Mouse (Mus musculus) ES-Bruce4 (cell line): ENCODE results near the gene Abca3. TPM values are rescaled to one million over a fixed set of nuclear protein-coding genes. Genes with fewer than 3 reads are reported as not detected.

Source experiments
- H3K27ac ChIP-seq: 2 replicates; pipeline ENCODE4 v1.5.1; 2012; ENCODE audit warnings: low read length, inconsistent platforms; ENCODE audit not compliant: insufficient read depth
- H3K27me3 ChIP-seq: 2 replicates; pipeline ENCODE4 v1.6.1; 2012; ENCODE audit warnings: mild to moderate bottlenecking, low read length, inconsistent platforms; ENCODE audit not compliant: control insufficient read depth, poor library complexity, insufficient read depth, severe bottlenecking
- H3K36me3 ChIP-seq: 2 replicates; pipeline ENCODE4 v1.6.1; 2012; ENCODE audit warnings: inconsistent platforms, mild to moderate bottlenecking, low read length, moderate library complexity; ENCODE audit not compliant: control insufficient read depth, poor library complexity, insufficient read depth, severe bottlenecking
- H3K4me1 ChIP-seq: one replicate; pipeline ENCODE4 v1.8.1; 2011; ENCODE audit warnings: low read length; ENCODE audit not compliant: control insufficient read depth, insufficient read depth
- H3K4me3 ChIP-seq: 2 replicates; pipeline ENCODE4 v1.5.1; 2011; ENCODE audit warnings: low read depth, mild to moderate bottlenecking, low read length
- H3K9ac ChIP-seq: 2 replicates; pipeline ENCODE4 v1.6.1; 2012; ENCODE audit warnings: low read depth, mild to moderate bottlenecking, inconsistent platforms; ENCODE audit not compliant: poor library complexity, severe bottlenecking
- H3K9me3 ChIP-seq: replicated peaks from 2 replicates; pipeline ENCODE4 v1.6.1; 2012; ENCODE audit warnings: mild to moderate bottlenecking, low read length, inconsistent platforms; ENCODE audit not compliant: control insufficient read depth, poor library complexity, insufficient read depth, severe bottlenecking
- CTCF ChIP-seq: IDR thresholded peaks from one replicate; pipeline ENCODE4 v1.8.1; 2011; ENCODE audit warnings: low read depth, low read length
- EP300 ChIP-seq: IDR thresholded peaks from 2 replicates; pipeline ENCODE4 v1.6.1; 2011; ENCODE audit warnings: low read depth, low read length; ENCODE audit not compliant: insufficient read depth
- POLR2A ChIP-seq: IDR thresholded peaks from one replicate; pipeline ENCODE4 v1.8.1; 2011; ENCODE audit warnings: low read length; ENCODE audit not compliant: insufficient read depth
- polyA plus RNA-seq: library from polyadenylated mRNA; stranded (reverse); fragments of >200 nt; gene quantifications from 2 replicates; pipeline ENCODE4 v1.2.4, GENCODE M21; 2011; ENCODE audit warnings: low read depth; ENCODE audit not compliant: missing spikeins, insufficient read depth, insufficient read length

Abca3 gene
- polyA plus RNA-seq, 1 experiment, result 15.4 TPM

DNA sequence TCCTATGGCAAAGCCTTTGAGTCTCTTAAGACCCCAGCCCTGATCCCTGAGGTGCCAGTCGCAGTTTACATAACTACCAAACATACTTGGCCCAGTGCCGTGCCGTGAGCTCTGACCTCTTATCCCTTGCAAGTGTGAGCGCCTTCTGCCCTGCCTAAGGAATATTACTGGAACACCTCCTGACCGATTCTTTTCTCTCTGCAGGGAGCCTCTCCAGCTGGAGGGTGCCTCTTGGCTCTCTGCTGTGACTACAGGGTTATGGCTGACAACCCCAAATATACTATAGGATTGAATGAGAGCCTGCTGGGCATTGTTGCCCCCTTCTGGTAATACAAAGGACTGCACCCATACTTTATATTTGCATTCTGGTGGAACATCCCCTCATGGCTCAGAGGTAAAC, 85.3 kb downstream of the Abca3 start:
- TF ChIP-seq CTCF, result peak; percentile 21
- TF ChIP-seq EP300, result no peak
- Histone ChIP-seq H3K9me3 (no peaks in the 10 kb centered on the region), H3K27me3 (no peaks in the 10 kb centered on the region), H3K4me3 (no peak overlapping the region), H3K4me1 (no peaks in the 10 kb centered on the region), H3K9ac (no peak overlapping the region), H3K27ac (no peak overlapping the region), H3K36me3 (peaks cover 10% of the 10 kb centered on the region; the same call in 1 of the 2 replicates)

DNA sequence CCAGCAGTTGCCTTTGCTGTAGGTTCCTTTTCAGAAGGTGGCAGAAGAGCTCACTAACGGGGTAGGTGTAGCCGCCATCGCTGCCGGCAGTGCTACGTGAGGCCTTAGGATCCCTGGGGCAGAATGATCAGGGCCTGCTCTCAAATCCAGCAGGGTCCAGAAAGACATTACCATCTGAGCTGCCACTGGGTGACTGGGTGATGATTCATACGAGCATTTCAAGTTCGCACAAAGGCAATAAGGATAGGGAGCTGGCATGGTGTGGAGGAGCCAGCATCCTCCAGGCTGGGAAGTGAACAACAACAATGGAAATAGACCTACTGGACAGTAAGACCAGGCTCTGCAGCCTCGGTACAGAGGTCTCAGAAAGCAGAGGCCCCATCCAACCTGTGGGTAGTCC, 88.6 kb downstream of the Abca3 start:
- TF ChIP-seq EP300, result no peak
- Histone ChIP-seq H3K4me1 (peaks cover 2% of the 10 kb centered on the region), H3K9me3 (no peaks in the 10 kb centered on the region), H3K36me3 (0 out of 2 replicates have a peak, but pooled peaks cover 13% of the 10 kb centered on the region), H3K9ac (no peak overlapping the region), H3K27ac (no peak overlapping the region), H3K27me3 (no peaks in the 10 kb centered on the region), H3K4me3 (no peak overlapping the region)

DNA sequence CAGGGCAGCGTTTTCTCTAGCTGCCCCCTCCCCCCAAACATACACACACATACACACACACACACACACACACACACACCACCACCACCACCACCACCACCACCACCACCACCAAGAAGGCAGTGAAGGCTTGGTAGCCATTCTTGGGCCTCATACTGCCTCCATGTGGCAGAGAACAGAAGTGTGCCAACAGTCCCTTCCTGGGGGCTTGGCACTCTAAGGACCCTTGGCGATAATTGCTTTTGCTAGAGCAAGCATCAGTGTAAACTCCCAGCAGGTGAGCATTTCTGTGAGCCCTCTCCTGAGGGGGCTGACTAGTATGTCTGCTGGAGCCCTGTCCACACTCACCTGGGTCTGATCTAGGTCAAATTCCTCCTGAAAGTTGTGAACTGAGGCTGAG, 89.4 kb downstream of the Abca3 start:
- no peaks in the 10 kb centered on the region for H3K9me3 ChIP-seq
- no peak overlapping the region for H3K9ac ChIP-seq
- H3K4me3 ChIP-seq, result no peak overlapping the region
- H3K4me1 ChIP-seq, result peaks cover 2% of the 10 kb centered on the region
- peaks cover 13% of the 10 kb centered on the region; the same call in 1 of the 2 replicates for H3K36me3 ChIP-seq
- H3K27me3 ChIP-seq, result no peaks in the 10 kb centered on the region
- no peak overlapping the region for H3K27ac ChIP-seq
- TF ChIP-seq EP300, result no peak
- peak; percentile 65 for TF ChIP-seq CTCF
- TF ChIP-seq POLR2A, result no peak

DNA sequence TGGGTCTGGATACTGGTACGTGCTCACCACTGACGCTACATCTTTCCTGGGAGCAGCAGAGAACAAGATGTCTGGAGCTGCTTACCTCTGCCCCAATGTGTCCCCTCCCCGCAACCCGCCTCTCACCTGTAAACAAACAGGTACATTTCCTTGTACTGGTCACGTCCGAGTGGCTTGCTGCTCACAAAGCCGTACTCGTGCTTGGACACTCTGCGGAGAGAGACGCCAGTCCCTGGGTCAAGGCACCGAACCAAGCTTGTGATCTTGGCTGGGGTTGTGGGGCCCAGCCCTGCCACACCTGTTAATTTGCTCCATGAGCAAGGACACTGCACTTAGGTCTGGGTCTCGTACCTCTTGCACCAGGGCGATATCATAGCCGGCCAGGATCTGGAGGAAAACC, 90.4 kb downstream of the Abca3 start:
- peaks cover 2% of the 10 kb centered on the region for H3K4me1 ChIP-seq
- no peaks in the 10 kb centered on the region for H3K9me3 ChIP-seq
- H3K4me3 ChIP-seq, result no peak overlapping the region
- TF ChIP-seq POLR2A (no peak), EP300 (no peak), CTCF (no peak)
- H3K27me3 ChIP-seq, result no peaks in the 10 kb centered on the region
- peaks cover 9% of the 10 kb centered on the region; the same call in 1 of the 2 replicates for H3K36me3 ChIP-seq
- H3K9ac ChIP-seq, result no peak overlapping the region
- H3K27ac ChIP-seq, result no peak overlapping the region

DNA sequence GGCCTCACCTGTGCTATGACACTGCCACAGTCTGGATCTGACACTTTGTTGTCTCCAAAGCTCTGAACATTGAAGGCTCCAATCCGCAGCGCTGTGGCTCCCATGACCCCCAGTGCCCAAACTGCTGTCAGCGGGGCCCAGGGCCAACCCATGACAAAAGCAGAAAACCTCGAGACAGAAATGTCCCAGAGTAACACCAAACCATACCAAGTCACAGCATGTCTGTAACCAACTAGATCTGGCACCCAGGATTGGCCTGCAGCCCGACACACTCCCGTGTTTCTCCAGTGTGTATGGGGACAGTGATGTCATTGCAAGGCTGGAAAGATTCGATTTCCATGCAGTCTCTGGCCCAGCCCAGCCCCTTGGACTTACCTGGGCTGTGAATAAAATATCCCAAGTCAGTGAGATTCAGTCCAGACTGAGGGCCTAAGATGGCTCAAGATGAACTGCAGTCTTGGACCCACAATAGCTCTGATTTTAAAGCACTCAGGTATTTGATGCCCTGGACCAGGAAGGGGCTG, 90.9 kb downstream of the Abca3 start, which contains the start of gene Dnase1l2:
Gene Dnase1l2, minus strand, starts transcription at position 474 of the 524 bp plus-strand sequence.
- Histone ChIP-seq H3K27me3 (no peaks in the 10 kb centered on the region), H3K27ac (no peak within 1 kb of the TSS), H3K4me1 (peaks cover 2% of the 10 kb centered on the region), H3K9ac (no peak within 1 kb of the TSS), H3K9me3 (no peaks in the 10 kb centered on the region), H3K36me3 (peaks cover 6% of the 10 kb centered on the region; the same call in 1 of the 2 replicates), H3K4me3 (no peak within 1 kb of the TSS)
- no peak for TF ChIP-seq CTCF
- TF ChIP-seq EP300, result no peak
- TF ChIP-seq POLR2A, result no peak

DNA sequence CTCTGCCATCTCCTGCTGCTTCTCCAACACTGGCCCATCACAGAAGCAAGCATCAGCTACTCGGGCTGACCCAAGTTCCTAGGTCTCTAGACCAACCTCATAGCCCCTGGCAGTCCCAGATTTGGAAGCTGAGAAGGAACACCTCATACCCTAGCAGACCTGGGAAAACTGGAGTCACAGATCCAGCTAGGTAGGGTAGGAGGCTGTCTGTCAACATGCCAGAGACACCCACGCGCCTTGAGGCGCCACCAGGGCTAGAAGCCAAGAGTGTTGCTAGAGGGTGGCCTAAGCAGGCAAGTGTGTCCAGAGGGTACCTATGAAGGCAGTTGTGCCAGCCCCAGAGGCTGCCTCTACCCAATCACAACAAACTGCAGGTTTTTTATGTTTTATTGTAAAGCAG, 91.7 kb downstream of the Abca3 start:
- Histone ChIP-seq H3K4me1 (peaks cover 2% of the 10 kb centered on the region), H3K4me3 (no peak overlapping the region), H3K27ac (no peak overlapping the region), H3K27me3 (no peaks in the 10 kb centered on the region), H3K36me3 (peaks cover 5% of the 10 kb centered on the region; the same call in 1 of the 2 replicates), H3K9me3 (no peaks in the 10 kb centered on the region), H3K9ac (no peak overlapping the region)
- TF ChIP-seq POLR2A, result no peak
- TF ChIP-seq EP300, result no peak
- TF ChIP-seq CTCF, result no peak
